ENCODE assay signal across 8 mouse cellular contexts in the genomic region with DNA sequence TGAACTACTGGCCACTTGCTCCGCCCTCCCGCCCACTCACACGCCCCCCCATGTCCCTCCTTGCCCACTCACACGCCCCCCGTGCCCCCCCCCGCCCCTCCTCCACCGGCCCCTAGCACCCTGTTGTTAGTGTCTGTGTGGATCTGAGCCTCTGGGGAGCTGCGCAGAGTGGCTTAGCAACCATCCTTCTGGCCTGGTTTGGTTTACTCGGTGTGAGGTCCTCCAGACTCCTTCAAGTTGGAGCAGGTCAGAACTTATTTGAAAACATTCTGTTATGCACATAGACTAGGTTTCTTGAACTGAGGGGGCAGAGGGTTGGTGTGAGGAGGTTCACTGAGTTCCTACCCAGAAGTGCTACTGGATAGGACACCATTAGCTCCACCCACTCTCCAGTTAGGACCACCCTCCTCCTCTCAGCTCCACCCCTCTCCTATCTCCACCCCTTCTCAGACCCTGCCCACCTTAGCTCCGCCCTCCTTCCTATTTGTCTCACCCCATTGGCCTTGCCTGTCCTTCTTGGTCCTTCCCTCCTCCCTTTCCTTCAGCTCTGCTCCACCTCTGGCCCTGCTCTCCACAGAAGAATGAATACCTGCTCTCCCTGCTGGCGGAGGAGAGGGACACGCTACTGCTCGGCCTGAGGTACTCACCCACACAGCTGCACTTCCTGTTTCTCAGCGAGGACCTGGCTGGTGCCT. TPM values are rescaled to one million over a fixed set of nuclear protein-coding genes. Genes with fewer than 3 reads are reported as not detected.
DNase-seq lines count a peak whose midpoint lies in the region; ATAC-seq and TF ChIP-seq lines count a peak whose summit lies in the region.

No protein-coding gene starts in this region.

- 31% methylated on average over 14 of the region's 14 CpGs for WGBS in heart, embryonic 16.5 days
- 27% methylated on average over 14 of the region's 14 CpGs for WGBS in large intestine, adult 2 months
- 49% methylated on average over 13 of the region's 14 CpGs for WGBS in midbrain, embryonic 10.5 days

- H3K36me3 ChIP-seq in heart, embryonic 16.5 days (ENCODE audit: control insufficient read depth, insufficient read depth), result no peaks in the 10 kb centered on the region
- H3K36me3 ChIP-seq in midbrain, embryonic 10.5 days, result no peaks in the 10 kb centered on the region
- H3K36me3 ChIP-seq in testis, adult 2 months (ENCODE audit: control insufficient read depth, insufficient read depth, low read length), result no peaks in the 10 kb centered on the region

- H3K4me3 ChIP-seq in heart, embryonic 16.5 days (ENCODE audit: low read length), result no peak overlapping the region
- H3K4me3 ChIP-seq in midbrain, embryonic 10.5 days, result peak overlapping the region; percentile 46
- H3K4me3 ChIP-seq in testis, adult 2 months (ENCODE audit: control insufficient read depth, low read depth, low read length), result peak overlapping the region; percentile 3; the same call in 1 of the 2 replicates

- no peaks in the 10 kb centered on the region for H3K27me3 ChIP-seq in heart, embryonic 16.5 days (ENCODE audit: control insufficient read depth, insufficient read depth, low read length)
- no peaks in the 10 kb centered on the region for H3K27me3 ChIP-seq in midbrain, embryonic 10.5 days (ENCODE audit: low read depth, poor library complexity, severe bottlenecking)
- H3K27me3 ChIP-seq in testis, adult 2 months (ENCODE audit: control insufficient read depth, insufficient read depth, low read length), result no peaks in the 10 kb centered on the region

- peak; percentile 17 for DNase-seq in cerebellum, adult 11 months
- no peak for DNase-seq in cerebellum, postnatal 10 days
- peak; percentile 19 for DNase-seq in cerebellum, postnatal 25 days
- peak; percentile 21 for DNase-seq in large intestine, adult 2 months (ENCODE audit: low read depth, low spot score)
- peak; percentile 59 for DNase-seq in midbrain, embryonic 10.5 days (ENCODE audit: low spot score)
- no peak for DNase-seq in gastrocnemius, postnatal 4 days (ENCODE audit: low spot score in 2 of 2)

- H3K27ac ChIP-seq in heart, embryonic 16.5 days (ENCODE audit: low read length), result no peak overlapping the region
- H3K27ac ChIP-seq in midbrain, embryonic 10.5 days (replicated peaks), result peak overlapping the region; percentile 55; the same call in 1 of the 2 replicates
- no peak overlapping the region for H3K27ac ChIP-seq in testis, adult 2 months (ENCODE audit: control insufficient read depth, insufficient read depth, low read depth, low read length)

- peak; percentile 49; the same call in 1 of the 2 replicates for ATAC-seq in heart, embryonic 16.5 days (replicated peaks; ENCODE audit: extremely low read depth, insufficient read depth, low FRiP score)

- TF ChIP-seq POLR2A in testis, adult 2 months (IDR thresholded peaks at IDR 0.05; ENCODE audit: control insufficient read depth, low read depth, low read length), result no peak

- no peaks in the 10 kb centered on the region for H3K4me1 ChIP-seq in heart, embryonic 16.5 days (ENCODE audit: control insufficient read depth, insufficient read depth, low read length)
- H3K4me1 ChIP-seq in midbrain, embryonic 10.5 days, result peaks cover 21% of the 10 kb centered on the region
- H3K4me1 ChIP-seq in testis, adult 2 months (ENCODE audit: control insufficient read depth, insufficient read depth, low read length), result no peaks in the 10 kb centered on the region

- no peak overlapping the region for H3K9ac ChIP-seq in heart, embryonic 16.5 days (ENCODE audit: low read length)

- TF ChIP-seq CTCF in testis, adult 2 months (IDR thresholded peaks at IDR 0.05; ENCODE audit: control insufficient read depth, insufficient read depth, insufficient replicate concordance, low read depth, low read length), result no peak

- no peaks in the 10 kb centered on the region for H3K9me3 ChIP-seq in heart, embryonic 16.5 days (replicated peaks; ENCODE audit: control insufficient read depth, low read length)
- H3K9me3 ChIP-seq in midbrain, embryonic 10.5 days (replicated peaks), result no peaks in the 10 kb centered on the region

- H3K4me2 ChIP-seq in heart, embryonic 16.5 days (ENCODE audit: low read depth, low read length), result peak overlapping the region; percentile 39

RNA-seq across cellular contexts. Expression of a gene that starts 2.4 kb away (rescaled TPM):
- not detected in 2 replicates for polyA plus RNA-seq in heart, embryonic 16.5 days (2015; fragmentation: Nextera tagmentation; extraction: Ambion mirVana)
- not detected in 2 replicates for polyA plus RNA-seq in large intestine, adult 2 months (2012; rRNA removed)
- not detected in 2 replicates for polyA plus RNA-seq in midbrain, embryonic 10.5 days (2016; fragmentation: Nextera tagmentation; extraction: Ambion mirVana)
- not detected in 2 replicates for polyA plus RNA-seq in testis, adult 2 months (2012; rRNA removed)
- total RNA-seq in gastrocnemius, postnatal 4 days (2021), result not detected

RNA-seq across cellular contexts. Expression of a gene that starts 11.6 kb away (rescaled TPM):
- not detected in 2 replicates for polyA plus RNA-seq in heart, embryonic 16.5 days (2015; fragmentation: Nextera tagmentation; extraction: Ambion mirVana)
- not detected in 2 replicates for polyA plus RNA-seq in large intestine, adult 2 months (2012; rRNA removed)
- polyA plus RNA-seq in midbrain, embryonic 10.5 days (2016; fragmentation: Nextera tagmentation; extraction: Ambion mirVana), result not detected in 2 replicates
- polyA plus RNA-seq in testis, adult 2 months (2012; rRNA removed), result not detected in 2 replicates
- total RNA-seq in gastrocnemius, postnatal 4 days (2021), result not detected

RNA-seq across cellular contexts. Expression of a gene that starts 17.6 kb away (rescaled TPM):
- polyA plus RNA-seq in heart, embryonic 16.5 days (2015; fragmentation: Nextera tagmentation; extraction: Ambion mirVana), result not detected in 2 replicates
- not detected in 2 replicates for polyA plus RNA-seq in large intestine, adult 2 months (2012; rRNA removed)
- not detected in 2 replicates for polyA plus RNA-seq in midbrain, embryonic 10.5 days (2016; fragmentation: Nextera tagmentation; extraction: Ambion mirVana)
- polyA plus RNA-seq in testis, adult 2 months (2012; rRNA removed), result not detected in 2 replicates
- total RNA-seq in gastrocnemius, postnatal 4 days (2021), result not detected

RNA-seq across cellular contexts. Expression of a gene that starts 28.5 kb away (rescaled TPM):
- polyA plus RNA-seq in heart, embryonic 16.5 days (2015; fragmentation: Nextera tagmentation; extraction: Ambion mirVana), result not detected in 2 replicates
- polyA plus RNA-seq in large intestine, adult 2 months (2012; rRNA removed), result not detected in 2 replicates
- polyA plus RNA-seq in midbrain, embryonic 10.5 days (2016; fragmentation: Nextera tagmentation; extraction: Ambion mirVana), result not detected in 2 replicates
- polyA plus RNA-seq in testis, adult 2 months (2012; rRNA removed), result not detected in 2 replicates
- not detected for total RNA-seq in gastrocnemius, postnatal 4 days (2021)

RNA-seq across cellular contexts. Expression of a gene that starts 37.3 kb away (rescaled TPM):
- polyA plus RNA-seq in heart, embryonic 16.5 days (2015; fragmentation: Nextera tagmentation; extraction: Ambion mirVana), result not detected in 2 replicates
- polyA plus RNA-seq in large intestine, adult 2 months (2012; rRNA removed), result not detected in 2 replicates
- polyA plus RNA-seq in midbrain, embryonic 10.5 days (2016; fragmentation: Nextera tagmentation; extraction: Ambion mirVana), result not detected in 2 replicates
- polyA plus RNA-seq in testis, adult 2 months (2012; rRNA removed), result 1.2 and 1.4 TPM in 2 replicates
- not detected for total RNA-seq in gastrocnemius, postnatal 4 days (2021)

Comparison
In these comparisons a context has a peak if more than half of its experiments do, and no peak if none do; other contexts are left out.
1. DNase-seq: peak in cerebellum, adult 11 months (single experiment), cerebellum, postnatal 25 days (2 of 2), large intestine, adult 2 months (single experiment) and midbrain, embryonic 10.5 days (single experiment); none in cerebellum, postnatal 10 days (0 of 2) and gastrocnemius, postnatal 4 days (0 of 2).